ENCODE assay signal across 8 mouse cellular contexts in genomic region chr2:91967962-91968361, GRCm38 (mm10). TPM values are rescaled to one million over a fixed set of nuclear protein-coding genes. Genes with fewer than 3 reads are reported as not detected.
DNase-seq lines count a peak whose midpoint lies in the region; ATAC-seq lines count a peak whose summit lies in the region.

No protein-coding gene starts in this region.

- 68% methylated on average over 11 of the region's 11 CpGs for WGBS in hindbrain, embryonic 13.5 days
- 38% methylated on average over 11 of the region's 11 CpGs for WGBS in liver, embryonic 12.5 days (ENCODE audit: insufficient replicate concordance)
- 77% methylated on average over 11 of the region's 11 CpGs for WGBS in forebrain, embryonic 12.5 days

- no peak overlapping the region for H3K4me2 ChIP-seq in hindbrain, embryonic 13.5 days
- no peak overlapping the region for H3K4me2 ChIP-seq in liver, embryonic 12.5 days
- no peak overlapping the region for H3K4me2 ChIP-seq in forebrain, embryonic 12.5 days

- no peaks in the 10 kb centered on the region for H3K9me3 ChIP-seq in hindbrain, embryonic 13.5 days
- H3K9me3 ChIP-seq in liver, embryonic 12.5 days (replicated peaks): no peaks in the 10 kb centered on the region
- H3K9me3 ChIP-seq in forebrain, embryonic 12.5 days: no peaks in the 10 kb centered on the region

- H3K4me1 ChIP-seq in brown adipose tissue, adult 24 weeks (ENCODE audit: control insufficient read depth, insufficient read depth, insufficient read length, low read length): peaks cover 23% of the 10 kb centered on the region
- H3K4me1 ChIP-seq in hindbrain, embryonic 13.5 days (replicated peaks): peaks cover 21% of the 10 kb centered on the region
- peaks cover 36% of the 10 kb centered on the region for H3K4me1 ChIP-seq in liver, embryonic 12.5 days
- peaks cover 19% of the 10 kb centered on the region for H3K4me1 ChIP-seq in forebrain, embryonic 12.5 days

- H3K4me3 ChIP-seq in brown adipose tissue, adult 24 weeks (ENCODE audit: insufficient read depth, low read depth, low read length): no peak overlapping the region
- H3K4me3 ChIP-seq in hindbrain, embryonic 13.5 days: no peak overlapping the region
- no peak overlapping the region for H3K4me3 ChIP-seq in liver, embryonic 12.5 days
- H3K4me3 ChIP-seq in forebrain, embryonic 12.5 days (replicated peaks): no peak overlapping the region

- no peaks in the 10 kb centered on the region for H3K36me3 ChIP-seq in hindbrain, embryonic 13.5 days
- no peaks in the 10 kb centered on the region for H3K36me3 ChIP-seq in liver, embryonic 12.5 days
- H3K36me3 ChIP-seq in forebrain, embryonic 12.5 days (replicated peaks): no peaks in the 10 kb centered on the region

- H3K27ac ChIP-seq in brown adipose tissue, adult 24 weeks (replicated peaks; ENCODE audit: low read depth, low read length): peak overlapping the region; percentile 83
- H3K27ac ChIP-seq in hindbrain, embryonic 13.5 days: no peak overlapping the region
- peak overlapping the region; percentile 12; the same call in 1 of the 2 replicates for H3K27ac ChIP-seq in liver, embryonic 12.5 days
- H3K27ac ChIP-seq in forebrain, embryonic 12.5 days: no peak overlapping the region

- peak overlapping the region; percentile 39; the same call in 1 of the 2 replicates for H3K9ac ChIP-seq in hindbrain, embryonic 13.5 days
- no peak overlapping the region for H3K9ac ChIP-seq in liver, embryonic 12.5 days
- no peak overlapping the region for H3K9ac ChIP-seq in forebrain, embryonic 12.5 days

- DNase-seq in adrenal gland, adult 2 months: peak; percentile 39
- DNase-seq in adrenal gland, postnatal 25 days: no peak
- no peak for DNase-seq in thymus, postnatal 10 days (ENCODE audit: low spot score in 2 of 2)
- no peak for DNase-seq in layer of hippocampus, adult 8-10 months (ENCODE audit: low spot score in 2 of 2)

- no peak for ATAC-seq in hindbrain, embryonic 13.5 days (ENCODE audit: low FRiP score)
- ATAC-seq in liver, embryonic 12.5 days: no peak
- no peak for ATAC-seq in forebrain, embryonic 12.5 days (ENCODE audit: low FRiP score)

- peaks cover 49% of the 10 kb centered on the region for H3K27me3 ChIP-seq in hindbrain, embryonic 13.5 days
- peaks cover 77% of the 10 kb centered on the region for H3K27me3 ChIP-seq in liver, embryonic 12.5 days (replicated peaks)
- peaks cover 47% of the 10 kb centered on the region for H3K27me3 ChIP-seq in forebrain, embryonic 12.5 days

RNA-seq across cellular contexts. Expression of gene Dgkz, which starts 7.7 kb away (rescaled TPM):
- total RNA-seq in adrenal gland, adult 2 months (2021): 10 to 100 TPM; 37.8 to 57.6 TPM
- 108 and 122 TPM in 2 replicates for polyA plus RNA-seq in adrenal gland, adult 2 months (2012; rRNA removed)
- total RNA-seq in adrenal gland, postnatal 25 days (2021): 42.2 and 61.5 TPM in 2 replicates
- 8.1 and 11.2 TPM in 2 replicates for polyA plus RNA-seq in brown adipose tissue, adult 24 weeks (2012; ENCODE audit: insufficient read depth, insufficient read length, missing spikeins)
- polyA plus RNA-seq in hindbrain, embryonic 13.5 days (2015; fragmentation: Nextera tagmentation; extraction: Ambion mirVana): 25.0 and 26.0 TPM in 2 replicates
- polyA plus RNA-seq in liver, embryonic 12.5 days (2016; fragmentation: Nextera tagmentation; extraction: Ambion mirVana): 46.9 and 48.8 TPM in 2 replicates
- polyA plus RNA-seq in forebrain, embryonic 12.5 days (2016; fragmentation: Nextera tagmentation; extraction: Ambion mirVana): 24.4 and 28.5 TPM in 2 replicates
- 100 to 1,000 TPM; 463 to 479 (median 474) TPM for total RNA-seq in layer of hippocampus, adult 8-10 months (2022)

RNA-seq across cellular contexts. Expression of gene Gm9821, which starts 22.5 kb away (rescaled TPM):
- not detected for total RNA-seq in adrenal gland, adult 2 months (2021)
- not detected in 2 replicates for polyA plus RNA-seq in adrenal gland, adult 2 months (2012; rRNA removed)
- total RNA-seq in adrenal gland, postnatal 25 days (2021): not detected in 2 replicates
- polyA plus RNA-seq in brown adipose tissue, adult 24 weeks (2012; ENCODE audit: insufficient read depth, insufficient read length, missing spikeins): not detected in 2 replicates
- 0.13 and 0.25 TPM in 2 replicates for polyA plus RNA-seq in hindbrain, embryonic 13.5 days (2015; fragmentation: Nextera tagmentation; extraction: Ambion mirVana)
- polyA plus RNA-seq in liver, embryonic 12.5 days (2016; fragmentation: Nextera tagmentation; extraction: Ambion mirVana): 2.3 and 2.5 TPM in 2 replicates
- polyA plus RNA-seq in forebrain, embryonic 12.5 days (2016; fragmentation: Nextera tagmentation; extraction: Ambion mirVana): 0.46 and 0.52 TPM in 2 replicates
- total RNA-seq in layer of hippocampus, adult 8-10 months (2022): not detected

RNA-seq across cellular contexts. Expression of gene Mdk, which starts 35.9 kb away (rescaled TPM):
- total RNA-seq in adrenal gland, adult 2 months (2021): 1 to 10 TPM; 6.0 to 8.0 TPM
- polyA plus RNA-seq in adrenal gland, adult 2 months (2012; rRNA removed): 1.3 and 2.1 TPM in 2 replicates
- total RNA-seq in adrenal gland, postnatal 25 days (2021): 3.5 and 5.8 TPM in 2 replicates
- 1.8 TPM in 1 of 2 replicates, not detected in the other for polyA plus RNA-seq in brown adipose tissue, adult 24 weeks (2012; ENCODE audit: insufficient read depth, insufficient read length, missing spikeins)
- 313 and 316 TPM in 2 replicates for polyA plus RNA-seq in hindbrain, embryonic 13.5 days (2015; fragmentation: Nextera tagmentation; extraction: Ambion mirVana)
- polyA plus RNA-seq in liver, embryonic 12.5 days (2016; fragmentation: Nextera tagmentation; extraction: Ambion mirVana): 137 and 140 TPM in 2 replicates
- polyA plus RNA-seq in forebrain, embryonic 12.5 days (2016; fragmentation: Nextera tagmentation; extraction: Ambion mirVana): 834 and 889 TPM in 2 replicates
- total RNA-seq in layer of hippocampus, adult 8-10 months (2022): 10 to 100 TPM; 21.4 to 27.8 (median 24.1) TPM

RNA-seq across cellular contexts. Expression of gene Chrm4, which starts 40.9 kb away (rescaled TPM):
- total RNA-seq in adrenal gland, adult 2 months (2021): 1 to 10 TPM; 2.1 to 3.1 TPM
- polyA plus RNA-seq in adrenal gland, adult 2 months (2012; rRNA removed): 0.28 and 0.49 TPM in 2 replicates
- 0.94 and 1.7 TPM in 2 replicates for total RNA-seq in adrenal gland, postnatal 25 days (2021)
- not detected in 2 replicates for polyA plus RNA-seq in brown adipose tissue, adult 24 weeks (2012; ENCODE audit: insufficient read depth, insufficient read length, missing spikeins)
- polyA plus RNA-seq in hindbrain, embryonic 13.5 days (2015; fragmentation: Nextera tagmentation; extraction: Ambion mirVana): 1.0 and 1.1 TPM in 2 replicates
- 0.17 TPM in 1 of 2 replicates, not detected in the other for polyA plus RNA-seq in liver, embryonic 12.5 days (2016; fragmentation: Nextera tagmentation; extraction: Ambion mirVana)
- 0.31 and 0.72 TPM in 2 replicates for polyA plus RNA-seq in forebrain, embryonic 12.5 days (2016; fragmentation: Nextera tagmentation; extraction: Ambion mirVana)
- total RNA-seq in layer of hippocampus, adult 8-10 months (2022): 10 to 100 TPM; 27.0 to 29.9 (median 29.1) TPM

RNA-seq across cellular contexts. Expression of gene Creb3l1, which starts 56.3 kb away (rescaled TPM):
- total RNA-seq in adrenal gland, adult 2 months (2021): 10 to 100 TPM; 11.1 to 17.3 TPM
- polyA plus RNA-seq in adrenal gland, adult 2 months (2012; rRNA removed): 6.4 and 6.6 TPM in 2 replicates
- 4.3 and 8.4 TPM in 2 replicates for total RNA-seq in adrenal gland, postnatal 25 days (2021)
- polyA plus RNA-seq in brown adipose tissue, adult 24 weeks (2012; ENCODE audit: insufficient read depth, insufficient read length, missing spikeins): 4.5 and 5.6 TPM in 2 replicates
- 1.3 and 2.4 TPM in 2 replicates for polyA plus RNA-seq in hindbrain, embryonic 13.5 days (2015; fragmentation: Nextera tagmentation; extraction: Ambion mirVana)
- 1.9 and 2.3 TPM in 2 replicates for polyA plus RNA-seq in liver, embryonic 12.5 days (2016; fragmentation: Nextera tagmentation; extraction: Ambion mirVana)
- polyA plus RNA-seq in forebrain, embryonic 12.5 days (2016; fragmentation: Nextera tagmentation; extraction: Ambion mirVana): 1.4 and 1.5 TPM in 2 replicates
- total RNA-seq in layer of hippocampus, adult 8-10 months (2022): 1 to 10 TPM; 2.5 to 2.8 (median 2.7) TPM

Comparison
In these comparisons a context has a peak if more than half of its experiments do, and no peak if none do; other contexts are left out.
1. H3K27ac ChIP-seq: peak in brown adipose tissue, adult 24 weeks (single experiment) and liver, embryonic 12.5 days (single experiment); none in hindbrain, embryonic 13.5 days (single experiment) and forebrain, embryonic 12.5 days (single experiment).
2. RNA of gene Mdk, which starts 35.9 kb away (polyA plus RNA-seq): 834 to 889 TPM in forebrain, embryonic 12.5 days, 313 to 316 TPM in hindbrain, embryonic 13.5 days and 137 to 140 TPM in liver, embryonic 12.5 days; 1.8 TPM in brown adipose tissue, adult 24 weeks and 1.3 to 2.1 TPM in adrenal gland, adult 2 months; every median in the first group is over 10 times any median in the second.